Mouse (Mus musculus): ENCODE data around the gene Trim15.

DNA sequence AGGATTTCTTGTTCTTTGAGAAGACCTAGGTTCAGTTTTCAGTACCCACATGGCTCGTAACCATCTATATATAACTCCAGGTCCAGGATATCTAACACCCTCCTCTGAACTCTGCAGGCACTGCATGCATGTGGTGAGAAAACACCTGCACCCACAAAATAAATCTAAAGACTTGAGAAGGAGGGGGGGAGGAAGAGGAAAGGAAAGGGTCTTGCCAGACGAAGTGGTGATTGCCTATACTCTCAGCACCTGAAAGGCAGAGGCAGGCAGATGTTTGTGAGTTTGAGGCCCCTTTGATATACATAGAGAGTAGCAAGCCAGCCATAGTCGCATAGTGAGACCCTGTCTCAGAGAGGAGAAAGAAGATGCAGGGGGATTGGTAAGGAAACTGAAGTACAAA is 27.1 kb downstream of the Trim15 start:
- no peak for TF ChIP-seq CTCF (IDR thresholded peaks at IDR 0.05; ENCODE audit: insufficient read depth, low read length)
- TF ChIP-seq POLR2A (IDR thresholded peaks at IDR 0.05; ENCODE audit: borderline replicate concordance, extremely low read depth, low read depth, low read length) = no peak

Data from lung, adult 2 months (tissue).